Mouse (Mus musculus) midbrain, embryonic 12.5 days (tissue): Measurements from ENCODE around the gene Tmc4. TPM values are rescaled to one million over a fixed set of nuclear protein-coding genes. Genes with fewer than 3 reads are reported as not detected.

Experiments
- ATAC-seq: fragments of 200-750 bp; cut with Nextera tagmentation; 2 replicates; pipeline ENCODE4 v1.8.0; 2017; ENCODE audit warnings: low read depth, moderate TSS enrichment, moderate library complexity; ENCODE audit not compliant: low FRiP score
- H3K27ac ChIP-seq: fragments of 300-500 bp; sonication (generic); replicated peaks from 2 replicates; pipeline ENCODE4 v1.5.1; 2016; ENCODE audit warnings: mild to moderate bottlenecking
- H3K27me3 ChIP-seq: fragments of 300-500 bp; sonication (generic); 2 replicates; pipeline ENCODE4 v1.6.1; 2016; ENCODE audit warnings: mild to moderate bottlenecking
- H3K36me3 ChIP-seq: fragments of 300-500 bp; sonication (generic); 2 replicates; pipeline ENCODE4 v1.6.1; 2016
- H3K4me1 ChIP-seq: fragments of 300-500 bp; sonication (generic); 2 replicates; pipeline ENCODE4 v1.6.1; 2016
- H3K4me2 ChIP-seq: fragments of 300-500 bp; sonication (generic); replicated peaks from 2 replicates; pipeline ENCODE4 v1.6.1; 2016; ENCODE audit warnings: mild to moderate bottlenecking, moderate library complexity
- H3K4me3 ChIP-seq: fragments of 300-500 bp; sonication (generic); 2 replicates; pipeline ENCODE4 v1.5.1; 2016; ENCODE audit warnings: mild to moderate bottlenecking
- H3K9ac ChIP-seq: fragments of 300-500 bp; sonication (generic); replicated peaks from 2 replicates; pipeline ENCODE4 v1.6.1; 2016; ENCODE audit warnings: mild to moderate bottlenecking, moderate library complexity
- H3K9me3 ChIP-seq: fragments of 300-500 bp; sonication (generic); 2 replicates; pipeline ENCODE4 v1.6.1; 2016; ENCODE audit warnings: mild to moderate bottlenecking
- WGBS: fragments of 180-500 bp; shearing (Covaris S2); methylation state at CpG from one replicate; pipeline ENCODE4 v1.1.7; 2016; 5-methylcytosine and 5-hydroxymethylcytosine counted together
- polyA plus RNA-seq: library from polyadenylated mRNA; unstranded; fragments of >200 nt; fragmentation: Nextera tagmentation; extraction: Ambion mirVana; gene quantifications from 2 replicates; pipeline ENCODE4 v1.2.1, GENCODE M21; 2016

Tmc4 gene
- polyA plus RNA-seq, 1 experiment from 2014 or later = 3.1 TPM

- Histone ChIP-seq H3K9ac (no peak overlapping the region), H3K4me3 (no peak overlapping the region), H3K9me3 (no peaks in the 10 kb centered on the region), H3K36me3 (peaks cover 98% of the 10 kb centered on the region), H3K27ac (no peak overlapping the region), H3K27me3 (no peaks in the 10 kb centered on the region), H3K4me2 (no peak overlapping the region), H3K4me1 (no peaks in the 10 kb centered on the region)
- WGBS = 90% methylated on average over 4 of the region's 4 CpGs
- 0 out of 2 replicates have a peak, but pooled peaks have one; percentile 3 for ATAC-seq
These were observed 20.4 kb downstream of the Tmc4 start for GRCm38 (mm10) chr7:3656966-3657365.

DNA sequence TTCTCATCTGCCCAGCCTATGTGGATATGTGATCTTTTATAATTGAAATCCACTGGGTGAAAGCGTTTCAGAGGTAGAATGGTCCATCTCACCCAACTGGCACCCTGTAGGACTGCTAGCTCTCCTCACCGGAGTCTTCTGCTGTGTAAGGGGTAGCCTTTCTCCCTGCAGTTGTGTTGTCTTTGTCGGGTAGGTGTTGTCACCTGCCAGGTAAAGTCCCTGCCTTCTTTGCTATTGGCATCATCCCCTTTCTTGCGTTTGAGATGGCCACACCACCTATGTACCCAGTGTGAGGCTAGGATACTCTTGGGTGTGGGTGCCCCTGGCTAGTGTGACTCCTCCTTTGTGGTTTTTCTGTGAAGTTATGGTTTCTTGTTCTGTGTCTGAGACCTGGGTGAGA lies 30.7 kb downstream of the Tmc4 start:
- no peak overlapping the region for H3K27ac ChIP-seq
- H3K9me3 ChIP-seq = no peaks in the 10 kb centered on the region
- H3K4me2 ChIP-seq = peak overlapping the region; percentile 83
- peaks cover 37% of the 10 kb centered on the region for H3K4me1 ChIP-seq
- peak overlapping the region; percentile 99 for H3K4me3 ChIP-seq
- H3K27me3 ChIP-seq = 0 out of 2 replicates have a peak, but pooled peaks cover 5% of the 10 kb centered on the region
- WGBS = 67% methylated on average over 4 of the region's 4 CpGs
- peaks cover 20% of the 10 kb centered on the region for H3K36me3 ChIP-seq
- no peak for ATAC-seq
- peak overlapping the region; percentile 100 for H3K9ac ChIP-seq

- H3K27ac ChIP-seq = 0 out of 2 replicates have a peak overlapping the region, but pooled peaks have one; percentile 96
- ATAC-seq = no peak
These were observed 31.2 kb downstream of the Tmc4 start for GRCm38 (mm10) chr7:3646188-3646587.

DNA sequence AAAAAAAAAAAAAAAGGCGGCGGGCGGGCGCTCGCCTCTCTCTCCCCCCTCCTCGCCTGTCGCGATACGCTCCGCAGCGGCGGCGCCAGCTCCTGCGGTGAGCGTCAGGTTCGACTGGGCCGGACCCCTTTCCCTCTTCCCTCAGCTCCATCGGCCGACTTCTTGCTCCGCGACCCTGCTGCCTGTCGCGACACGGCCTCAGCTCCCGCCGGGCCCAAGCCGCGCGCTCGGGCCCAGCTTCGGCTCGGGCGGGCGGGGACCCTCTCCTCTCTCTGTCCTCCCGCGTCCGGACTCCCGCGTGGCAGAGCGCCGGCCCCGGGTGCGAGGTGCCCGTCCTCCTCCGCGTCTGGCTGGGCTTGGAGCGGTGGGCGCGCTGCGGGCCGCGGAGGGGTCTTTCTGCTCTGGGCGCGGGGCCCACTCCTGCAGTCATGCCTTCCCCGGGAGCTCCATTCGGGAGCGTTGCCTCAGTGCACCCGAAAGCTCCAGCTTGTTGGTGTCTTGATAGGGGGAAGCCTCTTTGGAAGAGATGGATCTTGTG lies 31.8 kb downstream of the Tmc4 start:
- H3K4me3 ChIP-seq = peak overlapping the region; percentile 99
- peaks cover 37% of the 10 kb centered on the region for H3K4me1 ChIP-seq
- H3K4me2 ChIP-seq = peak overlapping the region; percentile 83
- H3K27me3 ChIP-seq = 0 out of 2 replicates have a peak, but pooled peaks cover 5% of the 10 kb centered on the region
- no peaks in the 10 kb centered on the region for H3K9me3 ChIP-seq
- peak overlapping the region; percentile 96 for H3K27ac ChIP-seq
- peak overlapping the region; percentile 100 for H3K9ac ChIP-seq
- ATAC-seq = no peak; the same call in 1 of the 2 replicates
- peaks cover 20% of the 10 kb centered on the region for H3K36me3 ChIP-seq
- under 1% methylated on average over 43 of the region's 58 CpGs for WGBS

More at GRCm38 (mm10) chr7:3646188-3646587, 31.2 kb downstream of the Tmc4 start:
- Histone ChIP-seq H3K4me1 (peaks cover 37% of the 10 kb centered on the region), H3K9me3 (no peaks in the 10 kb centered on the region), H3K9ac (peak overlapping the region; percentile 100), H3K36me3 (peaks cover 20% of the 10 kb centered on the region), H3K4me2 (peak overlapping the region; percentile 83), H3K27me3 (0 out of 2 replicates have a peak, but pooled peaks cover 5% of the 10 kb centered on the region), H3K4me3 (peak overlapping the region; percentile 99)
- 17% methylated on average over 9 of the region's 9 CpGs for WGBS

- Histone ChIP-seq H3K9me3 (no peaks in the 10 kb centered on the region), H3K4me1 (peaks cover 37% of the 10 kb centered on the region), H3K4me3 (peak within 1 kb of the TSS; percentile 99), H3K36me3 (peaks cover 25% of the 10 kb centered on the region), H3K27me3 (0 out of 2 replicates have a peak, but pooled peaks cover 5% of the 10 kb centered on the region), H3K4me2 (peak within 1 kb of the TSS; percentile 83), H3K27ac (peak within 1 kb of the TSS; percentile 96), H3K9ac (peak within 1 kb of the TSS; percentile 100)
- ATAC-seq = peak; percentile 99
- WGBS = 0% methylated on average over 48 of the region's 58 CpGs
These were observed 32.5 kb downstream of the Tmc4 start, which contains the start of gene Cnot3 for GRCm38 (mm10) chr7:3644672-3645487. Gene Cnot3, plus strand, starts transcription at chr7:3645268.

DNA sequence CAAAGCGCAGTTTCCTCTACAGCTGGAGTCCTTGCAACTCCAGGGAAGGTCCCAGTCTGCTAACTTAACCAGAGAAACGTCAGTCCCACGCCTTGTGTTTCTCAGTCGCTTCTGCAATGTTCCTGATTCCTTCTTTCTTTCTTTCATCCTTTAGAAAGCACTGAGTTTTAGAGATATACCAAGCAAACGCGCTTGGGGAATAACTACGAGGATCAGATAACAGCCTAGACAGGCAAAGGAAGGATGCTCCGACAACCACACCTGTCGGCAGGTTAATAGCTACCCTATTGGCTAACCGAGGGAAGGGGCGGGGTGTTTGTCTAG lies 33.0 kb downstream of the Tmc4 start:
- Histone ChIP-seq H3K4me2 (peak overlapping the region; percentile 65), H3K9ac (peak overlapping the region; percentile 31; the same call in 1 of the 2 replicates), H3K4me1 (peaks cover 37% of the 10 kb centered on the region), H3K27me3 (0 out of 2 replicates have a peak, but pooled peaks cover 5% of the 10 kb centered on the region), H3K9me3 (no peaks in the 10 kb centered on the region), H3K4me3 (peak overlapping the region; percentile 99), H3K36me3 (peaks cover 31% of the 10 kb centered on the region), H3K27ac (no peak overlapping the region; the same call in 1 of the 2 replicates)
- WGBS = 1% methylated on average over 11 of the region's 11 CpGs
- no peak for ATAC-seq

DNA sequence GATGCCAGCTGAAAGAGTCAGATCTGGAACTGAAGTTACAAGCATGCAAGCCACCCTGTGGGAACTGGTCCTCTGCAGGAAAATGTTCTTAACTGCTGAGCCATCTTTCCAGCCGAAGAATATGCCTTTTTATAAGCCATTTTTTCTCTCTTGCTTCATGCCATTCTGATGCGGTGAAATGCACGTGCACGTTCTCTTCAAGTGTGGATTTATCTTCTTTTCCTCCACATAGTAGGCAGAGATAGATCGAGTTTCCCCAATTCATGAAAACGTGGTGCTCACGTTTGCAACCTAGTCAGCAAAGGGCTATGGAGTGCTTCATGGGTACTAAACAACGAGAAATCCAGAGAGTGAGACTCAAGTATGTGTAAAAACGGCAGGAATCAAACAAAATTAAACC lies 33.5 kb downstream of the Tmc4 start:
- H3K36me3 ChIP-seq = peaks cover 35% of the 10 kb centered on the region
- H3K27me3 ChIP-seq = 0 out of 2 replicates have a peak, but pooled peaks cover 5% of the 10 kb centered on the region
- H3K9ac ChIP-seq = peak overlapping the region; percentile 31; the same call in 1 of the 2 replicates
- H3K4me1 ChIP-seq = peaks cover 36% of the 10 kb centered on the region
- ATAC-seq = no peak
- no peak overlapping the region for H3K27ac ChIP-seq
- no peaks in the 10 kb centered on the region for H3K9me3 ChIP-seq
- 21% methylated on average over 9 of the region's 9 CpGs for WGBS
- H3K4me3 ChIP-seq = peak overlapping the region; percentile 99
- H3K4me2 ChIP-seq = peak overlapping the region; percentile 65

DNA sequence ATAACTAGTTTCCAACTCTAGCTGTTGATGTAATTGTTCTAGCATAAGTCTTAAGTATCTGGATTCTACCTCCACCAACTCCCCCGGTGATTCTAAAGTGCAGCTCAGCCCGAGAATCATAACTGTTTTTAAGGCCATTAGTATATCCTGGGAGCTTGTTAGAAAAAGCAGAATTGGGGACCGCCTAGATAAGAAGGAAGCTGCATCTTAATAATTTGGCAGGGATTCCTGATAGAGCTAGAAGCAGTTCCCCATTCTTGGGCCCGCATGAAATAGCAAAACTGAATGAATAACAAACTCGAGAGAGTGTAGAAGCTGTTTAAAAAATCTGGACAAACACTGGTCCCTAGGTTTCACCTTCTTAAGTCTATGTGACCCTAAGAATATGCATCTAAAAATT lies 33.9 kb downstream of the Tmc4 start:
- H3K27ac ChIP-seq = no peak overlapping the region
- H3K9ac ChIP-seq = 0 out of 2 replicates have a peak overlapping the region, but pooled peaks have one; percentile 31
- H3K27me3 ChIP-seq = 0 out of 2 replicates have a peak, but pooled peaks cover 5% of the 10 kb centered on the region
- peaks cover 39% of the 10 kb centered on the region for H3K36me3 ChIP-seq
- no peak for ATAC-seq
- no peak overlapping the region for H3K4me3 ChIP-seq
- WGBS = 71% methylated on average over 5 of the region's 5 CpGs
- H3K4me2 ChIP-seq = no peak overlapping the region
- H3K9me3 ChIP-seq = no peaks in the 10 kb centered on the region
- H3K4me1 ChIP-seq = peaks cover 32% of the 10 kb centered on the region

DNA sequence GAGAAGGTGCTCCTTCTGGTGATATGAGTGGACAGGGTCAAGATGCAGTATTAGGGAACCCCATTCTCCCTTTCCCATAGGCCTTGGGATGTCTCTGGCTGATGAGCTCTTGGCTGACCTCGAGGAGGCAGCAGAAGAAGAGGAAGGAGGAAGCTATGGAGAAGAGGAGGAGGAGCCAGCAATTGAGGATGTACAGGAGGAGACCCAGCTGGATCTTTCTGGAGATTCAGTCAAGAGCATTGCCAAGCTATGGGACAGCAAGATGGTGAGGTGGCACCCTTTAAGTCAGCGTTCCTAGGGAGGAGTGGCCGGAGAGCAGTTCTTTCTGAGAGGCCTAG lies 46.9 kb downstream of the Tmc4 start:
- peaks cover 24% of the 10 kb centered on the region for H3K4me1 ChIP-seq
- no peak for ATAC-seq

DNA sequence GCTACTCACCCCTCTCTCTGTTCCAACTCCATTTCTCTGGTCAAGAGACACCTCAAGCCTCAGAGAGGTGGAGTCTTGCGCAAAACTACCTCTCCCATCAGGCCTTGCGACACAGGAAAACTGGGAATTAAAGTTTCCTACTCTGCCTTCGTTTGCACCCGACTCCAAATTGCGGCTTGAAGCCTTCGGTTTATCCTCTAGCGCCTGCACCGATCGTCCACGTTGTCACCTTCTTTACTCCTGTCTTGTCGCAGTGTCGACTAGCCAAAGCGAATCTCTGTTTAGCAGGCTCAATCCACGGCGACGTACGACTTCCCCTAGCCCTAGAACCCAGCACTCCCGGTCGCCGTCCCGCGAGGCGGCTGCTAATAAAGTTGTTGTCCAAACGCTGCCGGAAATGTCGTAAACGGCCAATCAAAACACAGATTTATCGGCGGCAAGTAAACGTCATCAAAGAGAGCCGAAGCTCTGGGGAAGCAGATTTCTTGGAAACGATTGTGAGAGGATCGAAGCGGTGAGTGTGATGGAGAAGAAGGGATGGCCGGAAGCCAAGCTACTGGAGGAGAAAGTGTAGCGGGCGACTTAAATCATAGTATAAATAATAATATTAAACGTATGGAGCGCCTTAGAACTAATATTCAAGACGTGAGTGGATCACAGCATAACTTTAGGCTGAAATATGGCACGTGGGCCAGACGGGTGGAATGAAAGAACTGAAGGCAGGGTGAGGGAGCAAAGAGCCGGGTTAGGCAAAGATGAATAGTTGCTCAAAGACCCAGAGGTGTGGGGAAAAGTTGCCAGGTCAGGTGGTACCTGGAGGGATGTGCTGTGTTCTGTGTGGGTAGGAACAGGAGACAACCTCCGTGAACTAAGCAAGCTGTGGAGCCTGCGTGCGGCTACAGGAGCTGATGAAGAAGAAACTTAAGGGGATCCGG lies 47.5 kb downstream of the Tmc4 start, which contains the start of the genes Tfpt and Prpf31:
Gene Tfpt (minus strand): TSS at position 387 of the 935 bp plus-strand sequence.
Gene Prpf31 (plus strand): TSS at position 443 of the 935 bp plus-strand sequence.
- WGBS = under 1% methylated on average over 47 of the region's 47 CpGs

More for the DNA sequence above, 46.9 kb downstream of the Tmc4 start:
- peak overlapping the region; percentile 97 for H3K4me2 ChIP-seq
- H3K4me3 ChIP-seq = peak overlapping the region; percentile 73
- peaks cover 49% of the 10 kb centered on the region for H3K36me3 ChIP-seq
- no peaks in the 10 kb centered on the region for H3K9me3 ChIP-seq
- H3K27ac ChIP-seq = no peak overlapping the region
- no peaks in the 10 kb centered on the region for H3K27me3 ChIP-seq
- H3K9ac ChIP-seq = peak overlapping the region; percentile 82
- WGBS = 50% methylated on average over 3 of the region's 3 CpGs

GRCm38 (mm10) chr7:3629030-3629429 lies 48.3 kb downstream of the Tmc4 start:
- H3K4me2 ChIP-seq = peak overlapping the region; percentile 97
- 33% methylated on average over 4 of the region's 4 CpGs for WGBS
- H3K9me3 ChIP-seq = no peaks in the 10 kb centered on the region
- peak overlapping the region; percentile 73 for H3K4me3 ChIP-seq
- H3K9ac ChIP-seq = peak overlapping the region; percentile 82
- no peak overlapping the region for H3K27ac ChIP-seq
- peaks cover 50% of the 10 kb centered on the region for H3K36me3 ChIP-seq
- peaks cover 24% of the 10 kb centered on the region for H3K4me1 ChIP-seq
- ATAC-seq = peak; percentile 67
- H3K27me3 ChIP-seq = no peaks in the 10 kb centered on the region

More for the DNA sequence above, 47.5 kb downstream of the Tmc4 start, which contains the start of the genes Tfpt and Prpf31:
- peaks cover 24% of the 10 kb centered on the region for H3K4me1 ChIP-seq
- peak within 1 kb of the TSS; percentile 82 for H3K9ac ChIP-seq
- peaks cover 49% of the 10 kb centered on the region for H3K36me3 ChIP-seq
- no peaks in the 10 kb centered on the region for H3K27me3 ChIP-seq
- H3K9me3 ChIP-seq = no peaks in the 10 kb centered on the region
- H3K4me3 ChIP-seq = peak within 1 kb of the TSS; percentile 73
- ATAC-seq = peak; percentile 88
- peak within 1 kb of the TSS; percentile 35 for H3K27ac ChIP-seq
- peak within 1 kb of the TSS; percentile 97 for H3K4me2 ChIP-seq
